Mouse (Mus musculus): ENCODE measurements around the gene Myl10. TPM values are rescaled to one million over a fixed set of nuclear protein-coding genes. Genes with fewer than 3 reads are reported as not detected.

Gene Myl10
- total and polyA plus RNA-seq, 3 experiments: not detected

- DNase-seq (ENCODE audit: extremely low read depth): no peak
- Histone ChIP-seq H3K79me2 (replicated peaks; ENCODE audit: control insufficient read depth, extremely low read depth, insufficient read depth, poor library complexity, severe bottlenecking) (no peaks in the 10 kb centered on the region), H3K9me3 (replicated peaks; ENCODE audit: low read length) (no peaks in the 10 kb centered on the region), H3K4me1 (ENCODE audit: control insufficient read depth in 1 of 2, insufficient read depth in 2 of 2) (no peaks in the 10 kb centered on the region), H3K4me3 (replicated peaks in 1 of 3; ENCODE audit: low read depth in 2 of 3, low read length in 2 of 3, poor library complexity in 1 of 3) (no peak overlapping the region), H3K36me3 (replicated peaks in 1 of 2; ENCODE audit: control insufficient read depth in 1 of 2, insufficient read depth in 1 of 2, low read length in 1 of 2) (no peaks in the 10 kb centered on the region), H3K27me3 (replicated peaks) (peaks cover 62% of the 10 kb centered on the region), H3K27ac (ENCODE audit: insufficient read depth, low read depth) (no peak overlapping the region), H3K4me2 (ENCODE audit: insufficient read depth, low read depth, poor library complexity, severe bottlenecking) (no peak overlapping the region), H3K9ac (ENCODE audit: insufficient read depth, low read depth) (no peak overlapping the region)
- in situ Hi-C loops (cut with MboI; ENCODE audit: low pct_ligation_motif_present, low pct_unique_long_range_greater_than_20kb, low sequenced_read_pairs): no loop called here
- dilution Hi-C loops (cut with MboI; ENCODE audit: extremely low pct_ligation_motif_present, extremely low pct_unique_long_range_greater_than_20kb, low sequenced_read_pairs): no loop called here
- TF ChIP-seq KAT2A (IDR thresholded peaks at IDR 0.05; ENCODE audit: insufficient replicate concordance, low read length) (no peak), CTCF (conservative IDR thresholded peaks at IDR 0.05 in 1 of 2, IDR thresholded peaks at IDR 0.05 in 1 of 2; ENCODE audit: low read depth in 2 of 2, low read length in 2 of 2) (no peak), ZNF384 (IDR thresholded peaks at IDR 0.05; ENCODE audit: low read depth, low read length) (no peak), JUND (conservative IDR thresholded peaks at IDR 0.05; ENCODE audit: low read depth, low read length) (no peak), HCFC1 (IDR thresholded peaks at IDR 0.05; ENCODE audit: low read depth, low read length) (no peak), SMC3 (IDR thresholded peaks at IDR 0.05; ENCODE audit: low read depth, low read length) (no peak), NRF1 (IDR thresholded peaks at IDR 0.05; ENCODE audit: low read depth, low read length) (no peak), CHD1 (IDR thresholded peaks at IDR 0.05; ENCODE audit: low read depth, low read length) (no peak), IRF4 (IDR thresholded peaks at IDR 0.05; ENCODE audit: low read depth, low read length) (no peak), ZKSCAN1 (IDR thresholded peaks at IDR 0.05; ENCODE audit: borderline replicate concordance, low read depth, low read length) (no peak), CHD2 (IDR thresholded peaks at IDR 0.05; ENCODE audit: low read length) (no peak), RAD21 (IDR thresholded peaks at IDR 0.05; ENCODE audit: low read depth, low read length) (no peak), ZC3H11A (IDR thresholded peaks at IDR 0.05; ENCODE audit: low read depth, low read length) (no peak), TCF12 (IDR thresholded peaks at IDR 0.05; ENCODE audit: low read depth, low read length) (no peak), ZMIZ1 (IDR thresholded peaks at IDR 0.05; ENCODE audit: low read depth, low read length) (no peak), PAX5 (IDR thresholded peaks at IDR 0.05; ENCODE audit: low read length) (no peak), MAFK (IDR thresholded peaks at IDR 0.05; ENCODE audit: insufficient replicate concordance, low read length) (no peak)
These were observed 4.1 kb upstream of the Myl10 start for GRCm38 (mm10) chr5:136688841-136689240.

GRCm38 (mm10) chr5:136691170-136691569 lies 1.8 kb upstream of the Myl10 start:
- TF ChIP-seq ELF1 (IDR thresholded peaks at IDR 0.05; ENCODE audit: low read depth, low read length): no peak
- no peak for TF ChIP-seq ETS1 (conservative IDR thresholded peaks at IDR 0.05; ENCODE audit: low read depth, low read length)
- TF ChIP-seq PAX5 (IDR thresholded peaks at IDR 0.05; ENCODE audit: low read length): no peak
- TF ChIP-seq ZNF384 (IDR thresholded peaks at IDR 0.05; ENCODE audit: low read depth, low read length): no peak
- TF ChIP-seq POLR2A (IDR thresholded peaks at IDR 0.05; ENCODE audit: low read depth, low read length): no peak
- TF ChIP-seq KAT2A (IDR thresholded peaks at IDR 0.05; ENCODE audit: insufficient replicate concordance, low read length): no peak
- TF ChIP-seq E2F4 (IDR thresholded peaks at IDR 0.05; ENCODE audit: insufficient replicate concordance, low read depth, low read length): no peak
- H3K9me3 ChIP-seq (replicated peaks; ENCODE audit: low read length): no peaks in the 10 kb centered on the region
- H3K4me3 ChIP-seq (replicated peaks in 1 of 3; ENCODE audit: low read depth in 2 of 3, low read length in 2 of 3, poor library complexity in 1 of 3): no peak overlapping the region
- no peak overlapping the region for H3K27ac ChIP-seq (ENCODE audit: insufficient read depth, low read depth)
- in situ Hi-C loops (cut with MboI; ENCODE audit: low pct_ligation_motif_present, low pct_unique_long_range_greater_than_20kb, low sequenced_read_pairs) (no loop called here), dilution Hi-C loops (cut with MboI; ENCODE audit: extremely low pct_ligation_motif_present, extremely low pct_unique_long_range_greater_than_20kb, low sequenced_read_pairs) (no loop called here)
- H3K79me2 ChIP-seq (replicated peaks; ENCODE audit: control insufficient read depth, extremely low read depth, insufficient read depth, poor library complexity, severe bottlenecking): no peaks in the 10 kb centered on the region
- H3K27me3 ChIP-seq (replicated peaks): peaks cover 73% of the 10 kb centered on the region
- H3K4me2 ChIP-seq (ENCODE audit: insufficient read depth, low read depth, poor library complexity, severe bottlenecking): no peak overlapping the region
- H3K36me3 ChIP-seq (replicated peaks in 1 of 2; ENCODE audit: control insufficient read depth in 1 of 2, insufficient read depth in 1 of 2, low read length in 1 of 2): no peaks in the 10 kb centered on the region
- H3K4me1 ChIP-seq (ENCODE audit: control insufficient read depth in 1 of 2, insufficient read depth in 2 of 2): peaks cover 0 to 1% of the 10 kb centered on the region in 2 experiments; a peak in 1 of 4 replicates
- H3K9ac ChIP-seq (ENCODE audit: insufficient read depth, low read depth): no peak overlapping the region
- no peak for DNase-seq (ENCODE audit: extremely low read depth)
